Mouse (Mus musculus): ENCODE data around the gene Zfp568. TPM values are rescaled to one million over a fixed set of nuclear protein-coding genes. Genes with fewer than 3 reads are reported as not detected.

Zfp568 gene
- polyA plus RNA-seq, 1 experiment from 2014 or later, result 15.4 TPM

- no peaks in the 10 kb centered on the region for H3K9me3 ChIP-seq
- peaks cover 22% of the 10 kb centered on the region; the same call in 1 of the 2 replicates for H3K36me3 ChIP-seq
- H3K27me3 ChIP-seq, result no peaks in the 10 kb centered on the region
- WGBS, result 84% methylated on average over 5 of the region's 5 CpGs
- no peak for ATAC-seq (ENCODE audit: borderline replicate concordance, extremely low read depth, low FRiP score, low TSS enrichment)
- no peak overlapping the region for H3K27ac ChIP-seq
- H3K4me1 ChIP-seq, result no peaks in the 10 kb centered on the region
- H3K4me3 ChIP-seq, result no peak overlapping the region
- no peak overlapping the region for H3K9ac ChIP-seq
- no peak overlapping the region for H3K4me2 ChIP-seq
These were observed 78.7 kb downstream of the Zfp568 start for GRCm38 (mm10) chr7:30062478-30062877.

DNA sequence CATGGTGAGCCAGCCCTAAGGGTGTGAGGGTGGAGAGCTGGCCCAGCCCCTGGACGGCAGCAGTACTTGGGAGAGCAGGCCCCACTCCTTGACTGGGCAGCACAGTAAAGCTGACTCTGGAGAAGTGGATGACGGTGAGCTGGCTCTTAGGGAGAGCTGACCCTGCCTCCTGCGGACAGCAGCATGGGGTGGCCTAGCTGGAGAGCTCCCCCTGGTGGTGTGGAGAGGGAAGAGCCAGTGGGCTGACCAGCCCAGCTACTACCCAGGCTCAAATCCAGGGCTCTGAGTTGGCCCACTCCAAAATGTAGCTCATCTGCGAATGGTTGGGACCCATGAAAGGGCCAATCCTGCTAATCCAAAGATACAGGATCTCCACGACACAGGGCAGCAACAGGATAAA lies 80.9 kb downstream of the Zfp568 start:
- no peak overlapping the region for H3K4me2 ChIP-seq
- no peaks in the 10 kb centered on the region for H3K9me3 ChIP-seq
- no peaks in the 10 kb centered on the region for H3K4me1 ChIP-seq
- H3K27me3 ChIP-seq, result no peaks in the 10 kb centered on the region
- no peak overlapping the region for H3K9ac ChIP-seq
- peaks cover 32% of the 10 kb centered on the region for H3K36me3 ChIP-seq
- WGBS, result 81% methylated on average over 5 of the region's 5 CpGs
- no peak for ATAC-seq (ENCODE audit: borderline replicate concordance, extremely low read depth, low FRiP score, low TSS enrichment)
- H3K4me3 ChIP-seq, result no peak overlapping the region
- no peak overlapping the region for H3K27ac ChIP-seq

GRCm38 (mm10) chr7:30072146-30073028 lies 88.6 kb downstream of the Zfp568 start, which contains the start of gene Zfp82:
Zfp82 (minus strand) TSS chr7:30072900.
- H3K4me1 ChIP-seq, result no peaks in the 10 kb centered on the region
- H3K27ac ChIP-seq, result 0 out of 2 replicates have a peak within 1 kb of the TSS, but pooled peaks have one; percentile 29
- peak within 1 kb of the TSS; percentile 71 for H3K4me3 ChIP-seq
- H3K36me3 ChIP-seq, result peaks cover 13% of the 10 kb centered on the region
- H3K4me2 ChIP-seq, result peak within 1 kb of the TSS; percentile 87
- no peaks in the 10 kb centered on the region for H3K9me3 ChIP-seq
- WGBS, result under 1% methylated on average over 50 of the region's 50 CpGs
- ATAC-seq (ENCODE audit: borderline replicate concordance, extremely low read depth, low FRiP score, low TSS enrichment), result peak; percentile 89
- H3K27me3 ChIP-seq, result no peaks in the 10 kb centered on the region
- H3K9ac ChIP-seq, result peak within 1 kb of the TSS; percentile 60

Other genes with a start within 250 kb of the Zfp568 start
- gene Zfp84, start 215.4 kb upstream of the Zfp568 start, polyA plus RNA-seq (2015; fragmentation: Nextera tagmentation; extraction: Ambion mirVana), result 12.1 and 12.9 TPM in 2 replicates
- gene Zfp30, start 200.0 kb upstream of the Zfp568 start, polyA plus RNA-seq (2015; fragmentation: Nextera tagmentation; extraction: Ambion mirVana), result 5.7 and 6.1 TPM in 2 replicates
- 13.7 and 15.3 TPM in 2 replicates for gene Zfp790, start 167.8 kb upstream of the Zfp568 start, polyA plus RNA-seq (2015; fragmentation: Nextera tagmentation; extraction: Ambion mirVana)
- gene Zfp940, start 130.3 kb upstream of the Zfp568 start, polyA plus RNA-seq (2015; fragmentation: Nextera tagmentation; extraction: Ambion mirVana), result 5.8 and 6.3 TPM in 2 replicates
- gene Zfp420, start 124.0 kb upstream of the Zfp568 start, polyA plus RNA-seq (2015; fragmentation: Nextera tagmentation; extraction: Ambion mirVana), result 6.4 and 6.6 TPM in 2 replicates
- gene Zfp27, start 77.4 kb upstream of the Zfp568 start, polyA plus RNA-seq (2015; fragmentation: Nextera tagmentation; extraction: Ambion mirVana), result 9.6 and 9.8 TPM in 2 replicates
- 4.7 and 5.1 TPM in 2 replicates for gene Zfp383, start 75.7 kb upstream of the Zfp568 start, polyA plus RNA-seq (2015; fragmentation: Nextera tagmentation; extraction: Ambion mirVana)
- gene Zfp74, start 29.9 kb upstream of the Zfp568 start, polyA plus RNA-seq (2015; fragmentation: Nextera tagmentation; extraction: Ambion mirVana), result 11.0 and 14.2 TPM in 2 replicates
- gene Zfp14, start 67.4 kb downstream of the Zfp568 start, polyA plus RNA-seq (2015; fragmentation: Nextera tagmentation; extraction: Ambion mirVana), result 3.2 and 3.5 TPM in 2 replicates
- gene Zfp82, start 88.9 kb downstream of the Zfp568 start, polyA plus RNA-seq (2015; fragmentation: Nextera tagmentation; extraction: Ambion mirVana), result 5.3 and 7.6 TPM in 2 replicates
- gene Gm26920, start 106.5 kb downstream of the Zfp568 start, polyA plus RNA-seq (2015; fragmentation: Nextera tagmentation; extraction: Ambion mirVana), result 0.81 and 1.1 TPM in 2 replicates
- 8.1 and 8.3 TPM in 2 replicates for gene Zfp566, start 106.6 kb downstream of the Zfp568 start, polyA plus RNA-seq (2015; fragmentation: Nextera tagmentation; extraction: Ambion mirVana)
- gene Zfp260, start 110.8 kb downstream of the Zfp568 start, polyA plus RNA-seq (2015; fragmentation: Nextera tagmentation; extraction: Ambion mirVana), result 107 and 113 TPM in 2 replicates
- 12.5 and 13.5 TPM in 2 replicates for gene Zfp382, start 138.0 kb downstream of the Zfp568 start, polyA plus RNA-seq (2015; fragmentation: Nextera tagmentation; extraction: Ambion mirVana)
- 16.6 and 18.4 TPM in 2 replicates for gene Zfp146, start 185.8 kb downstream of the Zfp568 start, polyA plus RNA-seq (2015; fragmentation: Nextera tagmentation; extraction: Ambion mirVana)
- gene Cox7a1, start 200.2 kb downstream of the Zfp568 start, polyA plus RNA-seq (2015; fragmentation: Nextera tagmentation; extraction: Ambion mirVana), result 17.7 and 18.9 TPM in 2 replicates
- 97.0 and 104 TPM in 2 replicates for gene Capns1, start 214.9 kb downstream of the Zfp568 start, polyA plus RNA-seq (2015; fragmentation: Nextera tagmentation; extraction: Ambion mirVana)
- 148 and 156 TPM in 2 replicates for gene Polr2i, start 248.0 kb downstream of the Zfp568 start, polyA plus RNA-seq (2015; fragmentation: Nextera tagmentation; extraction: Ambion mirVana)
- 168 and 180 TPM in 2 replicates for gene Tbcb, start 248.3 kb downstream of the Zfp568 start, polyA plus RNA-seq (2015; fragmentation: Nextera tagmentation; extraction: Ambion mirVana)